Mouse (Mus musculus): ENCODE results near the gene Shroom3. TPM values are rescaled to one million over a fixed set of nuclear protein-coding genes. Genes with fewer than 3 reads are reported as not detected.

Shroom3 gene
- polyA plus RNA-seq, 1 experiment from 2014 or later = not detected

DNA sequence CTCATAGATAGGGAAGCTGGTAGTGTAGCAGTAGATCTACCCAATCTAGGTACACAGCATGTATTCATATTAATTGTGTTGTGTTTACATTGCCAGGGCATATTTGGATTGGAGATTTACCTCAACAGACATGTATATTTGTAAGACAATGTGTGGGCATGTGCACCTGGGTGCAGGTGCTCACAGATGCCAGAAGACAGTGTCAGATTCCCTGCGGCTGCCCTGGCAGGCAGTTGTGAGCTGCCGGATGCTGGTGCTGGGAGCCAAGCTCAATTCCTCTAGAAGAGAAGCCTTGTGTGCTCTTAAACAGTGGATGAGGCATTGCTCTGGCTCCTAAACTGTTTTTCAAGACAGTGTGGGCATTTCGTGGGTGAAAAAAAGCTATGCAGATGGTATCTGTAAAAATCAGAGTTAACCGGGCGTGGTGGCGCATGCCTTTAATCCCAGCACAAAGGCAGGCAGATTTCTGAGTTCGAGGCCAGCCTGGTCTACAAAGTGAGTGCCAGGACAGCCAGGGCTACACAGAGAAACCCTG lies 72.1 kb downstream of the Shroom3 start:
- Histone ChIP-seq H3K4me3 (ENCODE audit: inconsistent target) (no peak overlapping the region), H3K36me3 (ENCODE audit: inconsistent target) (no peaks in the 10 kb centered on the region), H3K27ac (no peak overlapping the region), H3K79me2 (ENCODE audit: inconsistent target) (no peaks in the 10 kb centered on the region)
- WGBS (ENCODE audit: missing documents) = 91% methylated on average over 6 of the region's 7 CpGs

DNA sequence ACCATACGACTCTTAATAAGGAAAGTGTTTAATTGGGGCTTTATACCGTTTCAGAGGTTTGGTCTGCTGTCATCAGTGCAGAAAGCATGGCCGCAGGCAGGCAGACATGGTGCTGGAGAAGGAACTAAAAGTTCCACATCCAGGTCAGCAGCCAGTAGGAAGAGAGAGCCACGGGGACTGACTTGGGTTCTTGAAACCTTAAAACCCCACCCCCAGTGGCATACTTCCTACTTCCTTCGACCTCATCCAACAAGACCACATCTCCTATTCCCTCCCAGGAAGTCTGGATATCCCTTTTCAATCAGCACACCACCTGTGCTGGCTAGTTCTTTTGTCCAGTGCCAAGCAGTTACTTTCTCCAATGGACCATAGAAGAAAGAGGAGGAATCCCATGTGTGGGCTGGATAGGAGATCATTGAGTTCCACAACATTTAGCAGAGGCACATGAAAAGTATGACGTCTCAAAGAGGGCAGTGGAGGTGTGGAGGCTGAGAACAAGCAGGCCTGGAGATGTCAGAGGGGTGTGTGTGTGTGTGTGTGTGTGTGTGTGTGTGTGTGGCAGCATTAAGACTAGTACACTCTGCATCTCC lies 76.0 kb downstream of the Shroom3 start:
- WGBS (ENCODE audit: missing documents) = 68% methylated on average over 5 of the region's 6 CpGs
- Histone ChIP-seq H3K36me3 (ENCODE audit: inconsistent target) (no peaks in the 10 kb centered on the region), H3K4me3 (ENCODE audit: inconsistent target) (no peak overlapping the region), H3K79me2 (ENCODE audit: inconsistent target) (no peaks in the 10 kb centered on the region), H3K27ac (no peak overlapping the region)

DNA sequence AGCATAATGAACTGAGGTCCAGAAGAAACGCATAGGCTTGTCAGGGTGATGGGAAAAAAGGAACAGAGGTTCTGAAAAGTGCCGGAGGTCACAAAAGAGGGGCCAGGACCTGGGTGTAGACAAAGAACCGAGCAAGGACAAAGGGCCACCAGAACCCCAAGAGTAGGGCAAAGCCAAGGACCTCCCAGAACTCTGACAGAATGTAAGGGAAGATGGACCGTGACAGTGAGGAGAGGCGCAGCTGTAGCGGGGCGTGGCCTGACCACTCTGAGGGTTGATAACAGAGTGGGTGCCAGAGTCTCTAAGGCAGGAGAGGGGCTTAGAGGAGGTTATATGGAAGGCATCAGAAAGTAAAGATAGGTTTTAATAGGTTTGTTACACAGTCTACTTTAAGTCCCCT lies 77.3 kb downstream of the Shroom3 start:
- Histone ChIP-seq H3K27ac (no peak overlapping the region), H3K4me3 (ENCODE audit: inconsistent target) (no peak overlapping the region), H3K36me3 (ENCODE audit: inconsistent target) (no peaks in the 10 kb centered on the region), H3K79me2 (ENCODE audit: inconsistent target) (no peaks in the 10 kb centered on the region)
- 96% methylated on average over 7 of the region's 7 CpGs for WGBS (ENCODE audit: missing documents)

DNA sequence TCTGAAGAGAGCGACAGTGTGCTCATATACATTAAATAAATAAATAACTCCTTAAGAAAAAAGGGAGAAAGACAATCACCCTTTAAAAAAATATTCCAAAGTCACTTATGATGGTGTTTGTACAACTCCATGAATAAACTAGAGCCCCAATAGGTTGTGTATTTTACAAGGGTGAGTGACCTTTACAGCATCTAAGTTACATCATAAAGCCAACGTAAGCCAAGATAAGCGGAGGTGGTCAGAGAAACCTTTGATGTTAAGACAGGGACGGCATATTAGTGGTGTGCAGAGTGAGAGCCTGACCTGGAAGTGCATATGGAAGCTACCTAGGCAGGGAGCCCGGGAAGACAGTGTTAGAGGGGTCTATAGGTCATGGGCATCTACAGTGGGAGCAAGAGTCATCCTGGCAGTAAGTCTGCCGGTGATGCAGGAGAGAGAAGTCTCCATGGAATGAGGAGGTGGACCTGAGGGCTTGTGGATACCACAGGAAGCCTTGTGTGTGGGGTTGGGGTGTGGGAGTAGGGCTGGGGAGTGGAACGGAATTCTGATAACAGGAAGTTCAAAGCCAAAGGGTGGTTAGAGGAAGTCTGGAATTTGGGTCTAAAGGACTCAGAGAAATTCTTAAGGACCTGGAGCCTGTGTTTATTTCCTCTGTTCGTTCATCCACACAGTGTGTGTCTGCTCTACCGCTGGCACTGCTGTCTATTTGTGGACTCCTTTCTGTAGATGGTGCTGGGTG lies 78.5 kb downstream of the Shroom3 start:
- H3K36me3 ChIP-seq (ENCODE audit: inconsistent target) = no peaks in the 10 kb centered on the region
- H3K79me2 ChIP-seq (ENCODE audit: inconsistent target) = no peaks in the 10 kb centered on the region
- WGBS (ENCODE audit: missing documents) = 75% methylated on average over 9 of the region's 9 CpGs
- H3K27ac ChIP-seq = no peak overlapping the region
- no peak overlapping the region for H3K4me3 ChIP-seq (ENCODE audit: inconsistent target)

DNA sequence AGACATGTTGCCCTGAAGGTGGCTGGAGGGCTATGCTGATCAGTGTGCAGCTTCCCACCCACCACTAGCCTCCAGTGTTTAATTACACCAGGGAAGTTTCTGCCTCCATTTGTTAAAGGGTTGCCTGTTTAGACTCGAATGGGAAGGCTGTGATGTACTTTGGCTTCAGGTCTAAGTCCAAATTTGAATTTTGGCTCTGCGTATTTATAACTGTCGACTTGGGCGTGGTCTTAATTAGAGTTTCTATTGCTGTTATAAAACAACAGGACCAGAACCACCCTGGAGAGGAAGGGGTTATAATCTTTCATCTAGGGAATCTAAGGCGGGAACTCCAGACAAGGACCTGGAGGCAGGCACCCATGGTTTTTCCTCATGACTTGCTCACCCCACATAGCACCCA lies 79.2 kb downstream of the Shroom3 start:
- H3K36me3 ChIP-seq (ENCODE audit: inconsistent target) = no peaks in the 10 kb centered on the region
- no peak overlapping the region for H3K4me3 ChIP-seq (ENCODE audit: inconsistent target)
- WGBS (ENCODE audit: missing documents) = 94% methylated on average over 5 of the region's 5 CpGs
- H3K79me2 ChIP-seq (ENCODE audit: inconsistent target) = no peaks in the 10 kb centered on the region
- no peak overlapping the region for H3K27ac ChIP-seq

DNA sequence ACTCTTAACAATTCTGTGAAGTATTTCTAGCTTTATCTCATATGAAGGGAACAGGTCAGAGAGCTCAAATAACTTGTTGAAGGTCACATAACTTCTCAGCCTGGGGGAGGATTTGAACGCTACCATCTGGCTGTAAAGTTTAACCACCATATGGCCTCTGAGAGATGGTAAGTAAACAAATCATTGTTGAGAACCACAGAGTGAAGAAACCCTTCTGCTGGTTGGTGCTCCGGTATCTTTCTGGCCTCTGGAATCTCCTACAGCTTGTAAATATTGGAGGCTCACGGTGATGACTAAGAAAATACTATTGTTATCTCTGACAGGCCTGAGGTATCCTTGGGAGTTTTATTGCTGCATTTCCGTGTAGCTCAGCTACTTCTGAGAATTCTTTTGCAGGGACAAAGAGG lies 80.3 kb downstream of the Shroom3 start:
- Histone ChIP-seq H3K4me3 (ENCODE audit: inconsistent target) (no peak overlapping the region), H3K79me2 (ENCODE audit: inconsistent target) (no peaks in the 10 kb centered on the region), H3K27ac (no peak overlapping the region), H3K36me3 (ENCODE audit: inconsistent target) (no peaks in the 10 kb centered on the region)
- WGBS (ENCODE audit: missing documents) = 83% methylated on average over 4 of the region's 4 CpGs

DNA sequence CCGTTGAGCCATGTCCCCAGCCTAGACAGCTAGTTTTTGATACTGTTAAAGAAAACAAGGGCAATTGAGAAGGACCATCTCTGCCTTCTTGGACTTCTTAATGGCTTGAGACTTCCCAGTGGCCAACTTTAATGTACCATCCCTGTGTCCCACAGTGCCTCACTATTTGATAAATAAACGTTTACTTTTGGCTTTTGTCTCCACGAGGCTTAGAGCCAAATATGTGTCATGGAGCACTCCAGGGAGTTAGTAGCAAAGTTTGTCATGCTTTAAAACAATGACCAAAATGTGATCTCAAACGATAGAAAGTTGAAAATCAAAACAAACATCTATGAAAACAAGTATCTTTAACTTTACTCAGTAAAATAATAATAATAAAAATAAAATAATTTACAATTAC lies 83.1 kb downstream of the Shroom3 start:
- WGBS (ENCODE audit: missing documents) = 69% methylated on average over 4 of the region's 4 CpGs
- H3K36me3 ChIP-seq (ENCODE audit: inconsistent target) = no peaks in the 10 kb centered on the region
- H3K27ac ChIP-seq = no peak overlapping the region
- no peaks in the 10 kb centered on the region for H3K79me2 ChIP-seq (ENCODE audit: inconsistent target)
- no peak overlapping the region for H3K4me3 ChIP-seq (ENCODE audit: inconsistent target)

DNA sequence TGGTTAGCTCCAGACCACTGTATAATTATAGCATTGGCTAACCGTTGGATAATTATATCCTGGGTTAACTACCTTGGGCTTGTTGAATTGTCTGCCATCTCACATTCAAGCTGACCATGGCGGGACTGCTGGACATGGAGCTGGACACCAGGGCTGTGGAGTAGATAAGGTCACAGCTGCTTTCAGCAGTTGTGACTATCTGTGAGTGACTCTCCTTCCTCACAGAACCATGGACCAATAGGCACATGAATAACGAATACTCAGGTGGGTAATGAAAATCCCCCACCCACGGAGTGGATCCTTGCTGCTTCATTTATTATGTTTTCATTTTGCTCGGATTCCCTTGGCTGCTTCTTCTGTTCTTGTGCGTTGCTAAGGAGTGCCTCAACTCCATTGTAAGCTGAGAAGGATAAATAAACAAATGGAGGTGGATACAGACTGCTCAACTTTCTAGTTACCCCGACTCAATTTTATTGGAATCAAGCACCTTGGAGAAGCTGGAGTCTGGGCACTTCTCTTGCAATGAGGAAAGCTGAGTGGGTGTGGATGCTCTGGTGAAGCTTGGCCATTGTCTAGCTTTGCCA lies 84.1 kb downstream of the Shroom3 start:
- WGBS (ENCODE audit: missing documents) = 73% methylated on average over 7 of the region's 7 CpGs
- no peak overlapping the region for H3K27ac ChIP-seq
- no peaks in the 10 kb centered on the region for H3K36me3 ChIP-seq (ENCODE audit: inconsistent target)
- no peak overlapping the region for H3K4me3 ChIP-seq (ENCODE audit: inconsistent target)
- H3K79me2 ChIP-seq (ENCODE audit: inconsistent target) = no peaks in the 10 kb centered on the region

DNA sequence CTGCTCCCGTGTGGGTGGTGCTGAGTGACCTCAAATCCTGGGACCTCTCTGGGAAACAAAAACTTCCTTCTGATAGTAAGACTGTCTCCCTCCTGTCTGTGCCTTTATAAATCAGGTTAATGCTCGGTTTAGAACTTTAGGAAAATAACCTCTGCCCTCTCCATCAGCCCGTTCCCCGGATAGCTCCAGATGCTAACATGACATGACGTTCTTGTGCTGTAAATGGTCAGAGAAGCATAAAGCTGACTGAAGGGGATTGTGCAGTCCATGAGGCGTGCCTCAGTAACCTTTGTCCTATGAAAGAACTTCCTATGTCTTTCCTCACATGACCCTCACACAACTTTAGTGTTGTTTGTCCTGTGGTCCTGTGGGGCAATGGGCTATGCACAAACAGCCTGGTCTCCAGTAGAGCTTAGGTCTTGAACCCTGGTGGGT lies 84.6 kb downstream of the Shroom3 start:
- Histone ChIP-seq H3K4me3 (ENCODE audit: inconsistent target) (no peak overlapping the region), H3K36me3 (ENCODE audit: inconsistent target) (no peaks in the 10 kb centered on the region), H3K27ac (no peak overlapping the region), H3K79me2 (ENCODE audit: inconsistent target) (no peaks in the 10 kb centered on the region)
- WGBS (ENCODE audit: missing documents) = 86% methylated on average over 6 of the region's 6 CpGs

DNA sequence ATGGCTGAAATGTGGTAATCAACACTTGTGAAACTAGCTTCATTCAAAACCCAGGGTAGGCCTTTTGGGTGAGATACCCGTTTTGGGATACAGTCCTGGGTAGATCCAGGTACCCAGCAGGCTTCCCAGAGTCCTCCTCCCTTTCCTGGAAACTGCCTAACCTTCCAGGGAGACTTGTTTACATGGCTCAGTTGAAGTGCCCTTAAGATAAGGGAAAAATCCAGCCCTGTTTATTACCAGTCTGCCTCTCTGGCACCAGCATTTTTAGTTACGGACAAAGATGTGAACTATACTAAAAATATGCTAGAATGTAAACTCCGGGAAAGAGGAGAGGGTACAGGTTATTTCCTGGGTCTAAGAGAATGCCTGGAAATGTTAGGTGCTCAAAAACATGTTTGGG lies 90.6 kb downstream of the Shroom3 start:
- no peak overlapping the region for H3K4me3 ChIP-seq (ENCODE audit: inconsistent target)
- H3K79me2 ChIP-seq (ENCODE audit: inconsistent target) = no peaks in the 10 kb centered on the region
- 76% methylated on average over 3 of the region's 3 CpGs for WGBS (ENCODE audit: missing documents)
- no peak overlapping the region for H3K27ac ChIP-seq
- no peaks in the 10 kb centered on the region for H3K36me3 ChIP-seq (ENCODE audit: inconsistent target)

DNA sequence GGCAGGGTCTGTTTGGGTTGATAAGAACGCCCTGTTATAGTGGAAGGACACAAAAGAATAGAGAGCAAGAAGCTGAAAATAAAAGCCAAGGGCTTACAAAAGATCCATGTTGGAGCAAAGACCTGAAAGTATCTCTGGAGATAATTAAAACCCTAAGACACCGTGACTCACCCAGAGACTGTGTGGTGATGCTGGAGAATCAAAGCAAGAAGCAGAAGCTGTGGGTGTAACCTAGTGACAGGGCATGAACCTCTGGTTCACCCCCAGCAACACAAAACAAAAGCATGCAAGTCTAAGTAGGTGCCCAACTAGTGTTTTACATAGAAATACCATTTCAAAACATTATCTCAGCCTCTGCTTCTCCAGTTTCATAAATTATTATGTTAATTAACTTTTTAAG lies 91.2 kb downstream of the Shroom3 start:
- Histone ChIP-seq H3K4me3 (ENCODE audit: inconsistent target) (no peak overlapping the region), H3K27ac (no peak overlapping the region), H3K79me2 (ENCODE audit: inconsistent target) (no peaks in the 10 kb centered on the region), H3K36me3 (ENCODE audit: inconsistent target) (no peaks in the 10 kb centered on the region)
- 80% methylated on average over 2 of the region's 2 CpGs for WGBS (ENCODE audit: missing documents)

DNA sequence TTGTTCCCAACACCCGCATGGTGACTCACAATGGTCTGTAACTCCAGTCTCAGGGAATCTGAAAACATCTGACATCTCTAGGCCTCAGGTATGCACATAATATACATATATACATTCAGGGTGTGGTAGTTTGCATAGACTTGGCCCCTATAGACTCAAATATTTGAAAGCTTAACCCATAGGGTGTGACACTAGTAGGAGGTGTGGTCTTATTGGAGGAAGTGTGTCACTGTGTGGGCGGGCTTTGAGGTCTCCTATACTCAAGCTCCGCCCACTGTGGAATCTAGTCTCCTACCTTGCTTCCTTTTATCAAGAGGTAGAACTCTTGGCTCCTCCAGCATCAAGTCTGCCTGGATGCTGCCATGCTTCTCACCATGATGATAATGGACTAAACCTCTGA lies 91.7 kb downstream of the Shroom3 start:
- Histone ChIP-seq H3K79me2 (ENCODE audit: inconsistent target) (no peaks in the 10 kb centered on the region), H3K4me3 (ENCODE audit: inconsistent target) (no peak overlapping the region), H3K36me3 (ENCODE audit: inconsistent target) (no peaks in the 10 kb centered on the region), H3K27ac (no peak overlapping the region)
- WGBS (ENCODE audit: missing documents) = 89% methylated on average over 3 of the region's 3 CpGs

DNA sequence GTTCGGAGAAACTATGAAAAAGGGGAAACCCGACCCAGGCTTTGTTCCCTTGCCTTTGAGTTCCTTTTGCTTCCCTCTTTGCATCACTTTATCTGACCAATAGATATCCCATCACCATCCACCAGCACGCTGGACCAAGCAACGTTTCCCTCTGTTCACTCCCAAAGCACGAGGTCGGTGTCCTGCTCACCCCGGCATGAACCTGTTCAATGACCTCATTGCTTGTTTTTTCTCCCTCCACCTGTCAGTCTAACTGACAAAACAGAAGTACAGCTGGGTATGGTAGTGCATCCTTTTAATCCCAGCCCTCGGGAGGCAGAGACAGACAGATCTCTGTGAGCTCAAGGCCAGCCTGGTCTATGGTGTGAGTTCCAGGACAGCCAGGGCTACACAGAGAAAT lies 95.2 kb downstream of the Shroom3 start:
- H3K36me3 ChIP-seq (ENCODE audit: inconsistent target) = no peaks in the 10 kb centered on the region
- no peaks in the 10 kb centered on the region for H3K79me2 ChIP-seq (ENCODE audit: inconsistent target)
- H3K4me3 ChIP-seq (ENCODE audit: inconsistent target) = no peak overlapping the region
- WGBS (ENCODE audit: missing documents) = 83% methylated on average over 8 of the region's 8 CpGs
- H3K27ac ChIP-seq = no peak overlapping the region

DNA sequence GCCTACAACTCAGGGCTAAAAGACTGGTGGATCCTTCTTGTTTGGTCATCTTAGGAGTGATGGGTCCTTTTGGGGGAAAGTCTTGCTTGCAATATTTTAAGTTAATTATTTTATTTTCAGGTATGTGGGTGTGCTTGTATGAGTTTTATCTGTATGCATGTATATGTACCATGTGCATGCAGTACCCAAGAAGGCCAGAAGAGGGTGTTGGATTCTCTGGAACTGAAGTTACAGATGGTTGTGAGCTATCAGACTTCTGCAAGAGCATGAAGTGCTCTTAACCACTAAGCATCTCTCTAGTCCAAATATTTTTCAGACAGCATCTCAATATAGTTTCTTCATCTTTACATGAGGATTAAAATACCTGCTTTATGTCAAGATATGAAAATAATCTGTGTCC lies 97.8 kb downstream of the Shroom3 start:
- Histone ChIP-seq H3K27ac (no peak overlapping the region), H3K79me2 (ENCODE audit: inconsistent target) (no peaks in the 10 kb centered on the region), H3K36me3 (ENCODE audit: inconsistent target) (no peaks in the 10 kb centered on the region), H3K4me3 (ENCODE audit: inconsistent target) (no peak overlapping the region)

DNA sequence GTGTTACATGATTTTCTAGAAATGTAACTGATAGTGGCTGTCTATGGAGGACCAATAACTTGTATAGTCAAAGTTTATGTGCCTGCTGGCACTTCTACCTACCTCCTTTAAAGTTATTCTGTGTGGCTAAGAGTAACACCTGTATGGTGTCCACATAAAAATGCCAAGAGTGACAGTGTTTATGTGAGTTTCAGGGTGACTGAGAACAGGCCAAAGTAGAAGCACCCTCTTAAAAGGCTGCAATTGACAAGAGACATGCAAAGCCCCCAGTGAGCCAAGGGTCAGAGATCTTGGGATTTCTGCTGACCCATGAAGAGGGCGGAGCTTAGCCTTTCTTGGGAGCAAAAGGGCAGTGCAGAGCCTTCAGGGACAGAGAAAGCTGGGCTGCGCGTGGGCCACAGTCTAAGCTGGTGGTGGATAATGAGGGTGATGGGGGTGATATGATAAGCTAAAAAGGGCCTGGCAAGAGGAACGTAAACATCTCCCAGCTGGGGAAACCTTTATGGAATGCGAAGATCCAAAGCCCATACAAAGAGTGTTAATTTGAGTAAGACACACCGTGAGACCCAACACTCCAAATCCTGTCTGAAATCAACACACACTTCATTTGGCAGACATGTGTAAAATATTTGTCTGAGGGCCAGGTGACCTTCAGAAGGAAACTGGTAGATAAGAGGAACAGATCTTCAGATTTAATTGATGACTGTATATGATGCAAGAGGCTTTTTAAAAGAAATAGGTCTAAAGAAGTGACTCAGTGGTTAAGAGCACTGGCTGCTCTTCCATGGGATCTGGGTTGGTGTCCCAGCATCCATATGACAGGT lies 101.0 kb downstream of the Shroom3 start:
- no peak overlapping the region for H3K27ac ChIP-seq
- H3K4me3 ChIP-seq (ENCODE audit: inconsistent target) = no peak overlapping the region
- no peaks in the 10 kb centered on the region for H3K79me2 ChIP-seq (ENCODE audit: inconsistent target)
- no peaks in the 10 kb centered on the region for H3K36me3 ChIP-seq (ENCODE audit: inconsistent target)
- 88% methylated on average over 6 of the region's 6 CpGs for WGBS (ENCODE audit: missing documents)

All from macrophage (primary cell).